Mouse (Mus musculus) T-helper 1 cell (primary cell): ENCODE results near the gene Krr1.
"Not testable (repeated sequence)": the region's sequence is repeated elsewhere in the genome, so short reads cannot be mapped to it uniquely, and the experiment has no call there.

ENCODE experiments used
- in situ Hi-C: fragments of 300-600 bp; cut with MboI, MseI; formaldehyde crosslinking; loops from one replicate; pipeline ENCODE4 v1.15.1; 2025; ENCODE audit warnings: high pct_unique_total_duplicates

Krr1 gene

DNA sequence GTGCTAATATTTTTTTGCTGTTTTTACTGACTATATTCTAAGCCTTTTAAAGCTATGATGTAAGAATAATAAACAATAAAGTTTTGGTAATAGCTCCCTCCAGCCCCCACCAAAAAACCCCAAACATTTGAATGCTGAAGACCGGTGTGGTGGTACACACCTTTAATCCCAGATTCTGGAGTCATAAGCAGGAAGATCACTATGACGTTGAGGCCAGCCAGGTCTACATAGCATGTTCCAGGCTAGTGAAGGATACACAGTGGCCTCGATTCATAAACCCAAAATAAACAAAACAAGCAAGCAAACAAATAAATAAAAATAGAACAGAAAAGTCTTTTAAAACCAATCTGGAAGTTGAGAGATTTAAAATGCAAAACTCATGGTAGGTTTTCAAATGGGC lies 535 bp upstream of the Krr1 start:
- in situ Hi-C loops: no loop called here

DNA sequence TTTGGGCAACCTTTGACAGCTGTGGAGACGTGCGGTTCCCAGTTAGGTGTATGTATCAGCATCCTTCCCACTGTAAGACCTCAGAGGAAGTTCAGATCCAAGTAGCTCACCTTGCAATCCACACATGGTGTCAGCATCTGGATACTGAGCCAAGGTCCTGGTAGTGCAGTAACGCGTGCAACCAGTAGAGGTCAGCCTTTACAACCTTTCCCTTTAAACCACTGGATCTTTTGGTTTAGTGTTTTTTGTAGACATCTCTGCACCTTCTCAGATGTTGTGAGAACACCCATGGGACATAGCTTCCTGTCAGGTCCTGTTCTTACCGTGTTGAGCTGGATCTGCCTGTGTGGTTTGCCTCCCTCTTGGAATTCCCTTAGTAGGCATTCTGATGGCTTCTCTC lies 5.1 kb downstream of the Krr1 start:
- in situ Hi-C loops: loop anchor here (5.0 kb wide), 1 partner anchor 135 kb away; no protein-coding TSS in a partner anchor

GRCm38 (mm10) chr10:111983070-111983469 lies 10.6 kb downstream of the Krr1 start:
- in situ Hi-C loops: no loop called here

GRCm38 (mm10) chr10:111986453-111986852 lies 14.0 kb downstream of the Krr1 start:
- in situ Hi-C loops: no loop called here

DNA sequence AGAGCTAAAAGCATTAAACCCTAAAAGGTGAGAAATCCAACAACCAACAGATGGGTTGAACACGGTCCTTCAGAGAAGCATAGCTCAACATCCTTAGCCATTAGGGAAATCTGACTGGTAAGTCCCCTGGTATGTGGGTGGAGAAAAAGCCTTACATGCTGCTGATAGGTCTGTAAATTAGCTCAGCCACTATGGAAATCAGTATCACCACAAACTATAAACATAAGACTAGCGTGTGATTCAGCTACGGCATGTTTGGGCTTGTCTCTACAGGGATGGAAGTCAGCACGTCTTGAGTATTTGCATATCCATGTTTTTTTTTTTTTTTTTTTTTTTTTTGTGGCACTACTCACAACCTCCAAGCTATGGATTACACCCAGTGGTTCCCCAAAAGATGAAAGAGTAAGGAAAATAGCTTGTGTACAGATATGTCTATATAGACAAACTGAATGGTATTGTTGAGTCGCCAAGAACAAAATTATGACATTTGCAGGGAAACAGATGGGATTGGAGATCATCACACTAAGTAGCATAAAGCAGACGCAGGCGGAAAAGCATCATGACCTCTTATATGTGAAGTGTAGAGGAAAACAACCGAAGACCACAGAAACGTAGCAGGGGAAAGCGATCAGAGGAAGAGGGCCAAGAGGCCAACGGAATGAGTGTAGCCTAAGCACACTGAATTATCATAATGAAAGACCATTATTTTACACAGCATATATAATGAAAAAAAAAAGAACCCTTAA lies 23.5 kb downstream of the Krr1 start:
- in situ Hi-C loops: no loop called here

DNA sequence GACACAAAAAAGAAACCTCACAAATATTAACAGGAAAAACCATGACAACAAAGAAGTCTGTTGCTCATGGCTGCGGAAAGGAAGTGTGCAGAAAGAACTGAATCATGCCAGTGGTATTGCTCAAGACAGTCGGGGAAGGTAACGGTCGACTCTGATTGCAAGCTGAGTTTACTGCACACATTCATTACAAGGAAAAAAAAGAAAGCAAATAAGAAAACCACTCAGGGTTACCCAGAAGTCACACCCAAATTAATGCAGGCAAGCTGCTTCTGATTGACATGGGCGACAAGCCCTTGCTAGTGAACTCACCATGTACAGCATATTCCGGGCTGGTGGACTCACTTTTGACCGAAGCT lies 24.1 kb downstream of the Krr1 start:
- in situ Hi-C loops: no loop called here

- in situ Hi-C loops: no loop called here
Observed at GRCm38 (mm10) chr10:111996911-111997347, 24.5 kb downstream of the Krr1 start.

DNA sequence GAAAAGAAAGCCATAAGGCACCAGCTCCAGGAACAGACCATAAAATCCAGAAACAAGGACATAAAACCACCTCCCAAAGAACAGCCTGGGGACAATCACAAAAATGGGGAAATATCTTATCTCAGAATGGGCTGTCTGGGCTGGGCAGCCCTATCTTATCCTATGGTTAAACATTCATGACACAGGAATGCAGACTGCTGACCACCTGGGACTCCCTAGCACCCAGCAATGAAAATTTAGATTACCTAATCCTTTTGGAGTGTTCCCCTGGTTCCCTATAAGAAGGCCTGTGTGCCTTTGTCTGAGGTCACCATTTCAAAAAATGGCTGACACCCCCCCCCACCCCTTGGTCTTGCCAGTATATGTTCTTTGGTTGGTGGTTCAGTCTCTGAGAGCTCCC lies 25.2 kb downstream of the Krr1 start:
- in situ Hi-C loops: no loop called here

DNA sequence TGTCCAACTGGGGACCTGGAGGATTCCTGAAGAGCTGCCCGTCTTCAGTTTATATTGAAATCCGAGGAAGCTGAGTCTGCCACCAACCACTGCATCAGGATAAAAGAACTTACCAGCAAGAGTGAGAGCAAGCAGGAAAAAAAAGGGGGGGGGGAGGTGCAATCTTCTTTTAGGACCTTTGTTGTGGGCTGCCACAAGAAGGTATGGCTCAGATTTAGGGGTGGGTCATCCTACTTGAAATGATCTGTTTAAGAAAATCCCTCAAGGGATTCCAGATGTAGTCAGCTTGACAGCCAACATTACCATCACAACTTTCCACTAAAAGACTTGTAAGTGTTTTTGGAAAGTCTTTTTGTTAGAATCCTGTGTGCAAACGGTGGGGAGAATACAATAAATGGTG lies 27.3 kb downstream of the Krr1 start:
- in situ Hi-C loops: no loop called here

GRCm38 (mm10) chr10:112000568-112000967 lies 28.1 kb downstream of the Krr1 start:
- in situ Hi-C loops: no loop called here

DNA sequence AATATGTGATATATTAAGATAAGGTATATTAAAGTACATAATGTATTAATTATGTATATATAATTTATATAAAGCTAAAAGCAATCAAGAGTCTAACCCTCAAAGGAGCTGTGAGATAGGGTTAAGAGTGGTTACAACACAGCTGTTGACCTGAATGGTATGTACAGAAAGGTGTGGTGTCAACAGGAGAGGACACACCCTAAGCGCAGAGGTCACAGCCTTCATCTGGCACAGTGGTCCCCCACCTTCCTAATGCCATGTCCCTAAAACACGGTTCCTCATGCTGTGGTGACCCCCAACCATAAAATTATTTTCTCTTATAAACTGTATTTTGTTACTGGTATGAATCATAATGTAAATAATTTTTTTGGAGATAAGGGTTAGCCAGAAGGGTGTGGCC lies 28.9 kb downstream of the Krr1 start:
- in situ Hi-C loops: no loop called here

DNA sequence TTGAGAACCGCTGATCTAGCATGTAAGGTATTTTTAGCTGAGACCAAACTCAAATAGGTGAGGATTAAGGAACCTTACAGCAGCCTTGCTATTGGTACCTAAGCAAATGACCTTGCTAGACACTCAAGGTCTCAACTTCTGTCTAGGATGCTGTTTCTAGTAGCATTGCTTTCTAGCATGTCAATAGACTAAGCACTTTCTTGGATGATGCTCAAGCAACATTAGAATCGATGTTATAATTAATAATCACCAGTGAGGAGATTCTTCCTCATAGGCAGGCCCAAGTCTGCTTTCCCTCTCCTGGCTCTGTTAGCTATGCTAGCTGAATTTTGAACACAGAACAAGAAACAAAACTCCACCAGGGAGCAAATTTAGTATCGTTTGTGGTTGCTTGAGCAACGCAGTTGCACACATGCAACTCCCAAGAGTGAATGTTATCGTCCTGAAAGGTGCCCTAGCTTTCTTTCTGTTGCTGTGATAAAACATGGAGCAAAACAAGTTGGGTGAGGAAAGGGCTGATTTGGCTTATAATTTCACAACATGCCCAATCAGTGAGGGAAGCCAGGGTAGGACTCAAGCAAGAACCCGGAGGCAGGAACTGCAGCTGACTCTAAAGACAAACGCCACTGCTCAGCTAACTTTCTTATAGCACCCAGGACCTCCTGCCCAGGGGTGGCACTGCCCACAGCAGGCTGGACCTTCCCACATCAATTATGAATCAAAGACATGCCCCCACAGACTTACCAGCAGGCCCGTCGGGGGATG lies 29.5 kb downstream of the Krr1 start:
- in situ Hi-C loops: no loop called here

DNA sequence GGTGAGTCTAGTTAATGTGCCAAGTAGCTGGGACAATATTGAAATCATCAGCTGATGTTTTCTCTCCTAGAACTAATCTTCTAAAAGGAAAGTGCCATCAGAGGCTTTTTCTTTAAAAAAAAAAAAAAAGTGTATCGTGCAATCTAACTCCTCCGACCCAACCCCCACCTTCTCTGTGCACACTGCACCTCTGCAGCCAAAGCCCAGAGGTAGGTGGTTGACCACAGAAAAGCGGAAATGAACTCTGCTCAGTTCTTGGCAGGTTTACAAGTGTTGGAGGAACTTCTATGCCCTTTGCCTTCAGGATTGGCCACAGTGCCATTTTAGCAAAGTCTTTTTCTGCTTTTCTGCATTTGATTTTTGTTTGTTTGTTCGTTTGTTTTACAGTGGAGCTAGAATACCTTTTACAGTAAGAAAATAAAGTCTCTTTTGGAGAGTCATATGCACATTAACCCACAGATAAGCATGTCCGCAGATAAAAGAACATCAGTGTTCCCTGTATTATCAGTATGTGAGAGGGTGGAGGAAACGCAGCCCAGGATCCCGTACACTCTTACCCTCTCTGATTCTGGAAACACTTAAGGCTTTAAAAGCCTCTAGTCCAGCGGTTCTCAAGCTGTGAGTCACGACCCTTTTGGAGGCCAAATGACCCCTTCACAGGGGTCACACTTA lies 30.2 kb downstream of the Krr1 start, which contains the start of gene Glipr1:
Gene Glipr1, minus strand, starts transcription at position 88 of the 672 bp plus-strand sequence.
- in situ Hi-C loops: no loop called here

DNA sequence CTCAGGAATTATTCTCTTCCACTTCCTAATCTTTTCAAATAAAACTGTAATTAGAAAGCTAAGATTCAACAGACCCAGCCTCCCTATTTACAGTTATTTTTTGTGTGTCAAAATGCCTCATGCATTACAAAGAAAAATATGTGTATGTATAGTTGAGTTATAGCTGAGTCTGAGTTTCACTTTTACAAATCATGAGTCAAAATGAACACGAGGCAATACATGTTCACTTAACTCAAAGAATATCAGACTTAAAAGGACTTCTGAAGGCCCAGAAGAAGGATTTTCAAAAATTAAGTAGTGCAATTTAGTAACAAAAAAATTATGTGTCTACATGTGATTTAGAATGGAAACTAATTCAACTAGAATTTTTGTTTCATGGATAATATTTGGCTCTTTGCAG lies 37.0 kb downstream of the Krr1 start:
- in situ Hi-C loops: not testable (repeated sequence)

- in situ Hi-C loops: no loop called here
Observed at GRCm38 (mm10) chr10:112023585-112023984, 51.1 kb downstream of the Krr1 start.

GRCm38 (mm10) chr10:112028689-112029088 lies 56.2 kb downstream of the Krr1 start:
- in situ Hi-C loops: not testable (repeated sequence)
